Mouse (Mus musculus): ENCODE results near the gene Rbm25. TPM values are rescaled to one million over a fixed set of nuclear protein-coding genes. Genes with fewer than 3 reads are reported as not detected.
"Not testable (repeated sequence)": the region's sequence is repeated elsewhere in the genome, so short reads cannot be mapped to it uniquely, and the experiment has no call there.

The Rbm25 gene
- 223 and 269 TPM in 2 replicates for polyA plus RNA-seq (2015; fragmentation: Nextera tagmentation; extraction: Ambion mirVana)

DNA sequence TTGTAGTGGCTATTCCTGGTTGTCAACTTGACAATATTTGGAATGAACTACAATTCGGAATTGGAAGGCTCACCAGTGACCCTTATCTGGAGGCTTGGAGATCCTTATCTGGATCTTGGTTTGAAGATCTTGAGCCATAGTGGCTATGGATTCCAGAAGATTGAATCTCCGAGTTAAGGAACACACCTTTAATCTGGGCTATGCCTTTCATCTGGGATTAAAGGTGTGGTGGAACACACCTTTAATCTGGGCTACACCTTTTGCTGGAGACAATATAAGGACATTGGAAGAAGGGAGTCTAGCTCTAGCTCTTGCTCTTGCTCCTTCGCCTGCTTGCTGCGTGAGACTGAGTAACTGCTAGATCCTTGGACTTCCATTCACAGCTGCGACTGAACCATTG, at the start of gene Rbm25:
Gene Rbm25 (plus strand): TSS at position 301 of the 400 bp plus-strand sequence.
- not testable (repeated sequence) for H3K4me1 ChIP-seq (ENCODE audit: insufficient read depth, low read length); H3K9me3 ChIP-seq (ENCODE audit: low read length); H3K27me3 ChIP-seq (ENCODE audit: insufficient read depth, low read length); ATAC-seq (ENCODE audit: low FRiP score, low TSS enrichment); H3K36me3 ChIP-seq (ENCODE audit: insufficient read depth, low read length)
- no CpG with 5 or more reads among the region's 5 CpGs for WGBS
- Histone ChIP-seq H3K4me3 (ENCODE audit: low read length) (peak within 1 kb of the TSS; percentile 99), H3K9ac (replicated peaks; ENCODE audit: low read length) (peak within 1 kb of the TSS; percentile 99), H3K27ac (ENCODE audit: low read length) (peak within 1 kb of the TSS; percentile 96), H3K4me2 (replicated peaks; ENCODE audit: low read depth, low read length) (peak within 1 kb of the TSS; percentile 78)

DNA sequence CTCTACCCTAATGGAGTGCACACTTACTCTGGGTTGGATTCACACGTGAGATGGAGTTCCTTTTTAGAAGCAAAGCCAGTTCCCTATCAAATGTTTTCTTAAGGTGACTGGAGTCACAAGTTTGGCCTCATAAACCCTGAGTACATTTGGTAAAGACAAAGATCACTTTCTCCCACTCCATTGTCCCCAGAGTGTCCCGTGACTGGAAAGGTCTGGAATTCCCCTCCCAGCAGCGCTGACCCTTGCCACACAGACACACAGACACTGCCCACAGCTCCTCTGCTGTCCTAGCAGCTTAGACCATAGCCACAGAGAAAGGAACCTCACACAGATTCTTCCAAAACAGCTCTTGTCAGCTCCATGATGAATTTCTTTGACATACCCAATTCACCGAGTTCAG, 48.9 kb upstream of the Rbm25 start:
- no peaks in the 10 kb centered on the region for H3K27me3 ChIP-seq (ENCODE audit: insufficient read depth, low read length)
- H3K4me3 ChIP-seq (ENCODE audit: low read length) = no peak overlapping the region
- H3K9ac ChIP-seq (replicated peaks; ENCODE audit: low read length) = no peak overlapping the region
- H3K27ac ChIP-seq (ENCODE audit: low read length) = no peak overlapping the region
- H3K4me2 ChIP-seq (replicated peaks; ENCODE audit: low read depth, low read length) = no peak overlapping the region
- 0 out of 2 replicates have a peak, but pooled peaks have one; percentile 49 for ATAC-seq (ENCODE audit: low FRiP score, low TSS enrichment)
- peaks cover 19% of the 10 kb centered on the region; the same call in 1 of the 2 replicates for H3K36me3 ChIP-seq (ENCODE audit: insufficient read depth, low read length)
- H3K4me1 ChIP-seq (ENCODE audit: insufficient read depth, low read length) = peaks cover 2% of the 10 kb centered on the region; the same call in 1 of the 2 replicates
- 47% methylated on average over 4 of the region's 4 CpGs for WGBS
- H3K9me3 ChIP-seq (ENCODE audit: low read length) = no peaks in the 10 kb centered on the region

DNA sequence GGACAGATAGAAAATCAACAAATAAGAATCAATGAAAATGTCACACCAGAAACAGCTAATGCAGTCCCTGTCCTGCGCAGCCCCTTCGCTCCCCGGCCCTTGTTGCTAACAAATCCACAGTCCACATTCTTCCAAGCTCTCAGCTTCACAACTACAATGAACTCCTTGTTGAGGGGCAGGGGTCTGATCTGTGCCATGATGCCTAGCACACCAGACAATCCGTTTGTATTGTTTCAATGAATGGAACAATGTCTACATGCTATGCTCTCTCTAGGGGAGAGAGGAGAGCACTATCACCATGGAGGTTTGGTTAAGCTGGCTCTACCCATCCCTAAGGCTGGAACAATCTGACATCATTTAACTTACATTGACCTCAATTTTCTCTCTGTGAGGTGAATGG, 48.3 kb upstream of the Rbm25 start:
- 92% methylated on average over 4 of the region's 4 CpGs for WGBS
- H3K4me3 ChIP-seq (ENCODE audit: low read length) = no peak overlapping the region
- H3K4me2 ChIP-seq (replicated peaks; ENCODE audit: low read depth, low read length) = no peak overlapping the region
- H3K27me3 ChIP-seq (ENCODE audit: insufficient read depth, low read length) = no peaks in the 10 kb centered on the region
- H3K36me3 ChIP-seq (ENCODE audit: insufficient read depth, low read length) = peaks cover 22% of the 10 kb centered on the region; the same call in 1 of the 2 replicates
- H3K4me1 ChIP-seq (ENCODE audit: insufficient read depth, low read length) = peaks cover 2% of the 10 kb centered on the region; the same call in 1 of the 2 replicates
- no peaks in the 10 kb centered on the region for H3K9me3 ChIP-seq (ENCODE audit: low read length)
- no peak overlapping the region for H3K9ac ChIP-seq (replicated peaks; ENCODE audit: low read length)
- no peak overlapping the region for H3K27ac ChIP-seq (ENCODE audit: low read length)
- no peak for ATAC-seq (ENCODE audit: low FRiP score, low TSS enrichment)

DNA sequence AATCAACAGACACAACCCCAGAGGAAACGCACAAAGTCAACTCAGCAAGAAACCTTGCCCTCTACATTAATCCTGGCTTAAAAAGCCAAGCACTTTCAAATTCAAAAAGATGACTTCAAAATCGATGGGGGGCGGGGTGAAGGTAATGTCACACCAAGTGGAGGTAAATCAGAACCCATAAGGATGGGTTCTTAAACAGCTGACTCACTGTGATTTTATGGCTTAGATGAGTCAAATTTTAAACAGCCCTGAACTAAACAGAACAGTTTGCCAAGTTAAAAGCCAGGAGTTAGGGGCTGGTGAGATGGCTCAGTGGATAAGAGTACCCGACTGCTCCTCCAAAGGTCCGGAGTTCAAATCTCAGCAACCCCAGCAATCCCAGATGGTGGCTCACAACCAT, 44.4 kb upstream of the Rbm25 start:
- H3K9ac ChIP-seq (replicated peaks; ENCODE audit: low read length) = no peak overlapping the region
- H3K4me1 ChIP-seq (ENCODE audit: insufficient read depth, low read length) = no peaks in the 10 kb centered on the region; the same call in 1 of the 2 replicates
- H3K9me3 ChIP-seq (ENCODE audit: low read length) = no peaks in the 10 kb centered on the region; the same call in 1 of the 2 replicates
- H3K36me3 ChIP-seq (ENCODE audit: insufficient read depth, low read length) = peaks cover 27% of the 10 kb centered on the region; the same call in 1 of the 2 replicates
- H3K4me2 ChIP-seq (replicated peaks; ENCODE audit: low read depth, low read length) = no peak overlapping the region
- no peaks in the 10 kb centered on the region for H3K27me3 ChIP-seq (ENCODE audit: insufficient read depth, low read length)
- no peak for ATAC-seq (ENCODE audit: low FRiP score, low TSS enrichment)
- H3K4me3 ChIP-seq (ENCODE audit: low read length) = no peak overlapping the region
- WGBS = 95% methylated on average over 5 of the region's 5 CpGs
- no peak overlapping the region for H3K27ac ChIP-seq (ENCODE audit: low read length)

DNA sequence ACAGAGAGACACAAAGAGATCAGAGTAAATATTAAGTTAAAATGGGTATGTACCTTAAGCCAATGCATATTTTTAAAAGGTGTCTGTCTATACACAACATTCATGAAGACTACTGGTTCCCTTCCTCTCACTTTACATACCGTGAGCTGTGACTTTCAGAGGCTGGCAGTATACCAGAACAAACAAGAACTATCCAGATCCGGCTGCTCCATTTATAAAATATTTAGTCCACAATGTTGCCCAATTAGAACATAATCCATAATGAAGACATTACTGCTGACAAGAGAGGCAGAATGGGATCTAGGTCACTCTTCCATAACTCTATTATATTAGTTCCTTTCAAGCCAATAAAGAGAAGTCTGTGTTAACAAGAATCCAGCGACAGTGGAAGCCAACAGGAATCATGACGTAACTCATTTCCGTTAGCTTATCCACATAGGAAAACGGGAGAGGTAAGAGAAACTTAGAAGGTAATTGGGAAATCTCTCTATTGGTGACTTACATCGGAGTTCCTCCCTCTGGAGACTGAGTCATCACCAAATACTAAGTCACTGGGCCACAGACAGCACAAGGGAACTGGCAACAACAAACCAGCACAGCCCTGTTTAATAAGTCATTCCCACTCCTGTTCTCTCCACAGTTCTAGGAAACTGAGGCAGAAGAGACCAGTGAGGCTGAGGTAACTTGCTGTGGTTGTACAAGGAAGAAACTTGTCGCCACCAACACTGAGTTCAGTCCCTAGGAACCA, 39.1 kb upstream of the Rbm25 start:
- Histone ChIP-seq H3K27ac (ENCODE audit: low read length) (no peak overlapping the region), H3K27me3 (ENCODE audit: insufficient read depth, low read length) (no peaks in the 10 kb centered on the region), H3K4me2 (replicated peaks; ENCODE audit: low read depth, low read length) (no peak overlapping the region), H3K36me3 (ENCODE audit: insufficient read depth, low read length) (peaks cover 41% of the 10 kb centered on the region), H3K4me3 (ENCODE audit: low read length) (no peak overlapping the region), H3K4me1 (ENCODE audit: insufficient read depth, low read length) (peaks cover 12% of the 10 kb centered on the region), H3K9ac (replicated peaks; ENCODE audit: low read length) (no peak overlapping the region), H3K9me3 (ENCODE audit: low read length) (no peaks in the 10 kb centered on the region; the same call in 1 of the 2 replicates)
- ATAC-seq (ENCODE audit: low FRiP score, low TSS enrichment) = no peak
- WGBS = 74% methylated on average over 8 of the region's 8 CpGs

DNA sequence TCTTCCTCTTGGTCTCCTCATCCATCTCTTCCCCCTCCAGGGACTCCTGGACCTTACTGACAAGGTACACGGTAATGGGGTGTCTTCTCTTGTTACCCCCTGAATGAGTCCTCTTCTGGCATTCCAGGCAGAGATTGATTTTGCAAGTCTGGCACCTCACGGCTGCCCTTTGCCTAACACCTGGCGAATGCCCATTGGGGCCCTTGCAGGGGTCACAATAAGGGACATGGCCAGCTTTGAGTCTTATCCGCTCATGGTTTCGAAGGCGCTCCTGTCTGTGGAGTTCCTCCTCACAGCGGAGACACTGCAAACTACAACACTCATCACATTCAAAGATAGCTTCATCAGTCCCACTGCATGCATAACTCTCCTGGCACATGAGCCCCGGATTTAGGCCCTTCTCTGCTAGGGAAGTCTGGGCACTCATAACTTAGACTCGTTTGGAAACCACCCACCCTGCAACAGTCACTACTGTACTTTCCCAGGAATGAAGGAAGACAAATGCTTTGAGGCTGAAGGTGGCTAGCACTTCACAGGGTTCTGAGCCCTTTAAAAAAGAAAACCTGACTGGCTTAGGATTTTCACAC, 36.5 kb upstream of the Rbm25 start:
- 90% methylated on average over 9 of the region's 9 CpGs for WGBS
- no peaks in the 10 kb centered on the region for H3K27me3 ChIP-seq (ENCODE audit: insufficient read depth, low read length)

DNA sequence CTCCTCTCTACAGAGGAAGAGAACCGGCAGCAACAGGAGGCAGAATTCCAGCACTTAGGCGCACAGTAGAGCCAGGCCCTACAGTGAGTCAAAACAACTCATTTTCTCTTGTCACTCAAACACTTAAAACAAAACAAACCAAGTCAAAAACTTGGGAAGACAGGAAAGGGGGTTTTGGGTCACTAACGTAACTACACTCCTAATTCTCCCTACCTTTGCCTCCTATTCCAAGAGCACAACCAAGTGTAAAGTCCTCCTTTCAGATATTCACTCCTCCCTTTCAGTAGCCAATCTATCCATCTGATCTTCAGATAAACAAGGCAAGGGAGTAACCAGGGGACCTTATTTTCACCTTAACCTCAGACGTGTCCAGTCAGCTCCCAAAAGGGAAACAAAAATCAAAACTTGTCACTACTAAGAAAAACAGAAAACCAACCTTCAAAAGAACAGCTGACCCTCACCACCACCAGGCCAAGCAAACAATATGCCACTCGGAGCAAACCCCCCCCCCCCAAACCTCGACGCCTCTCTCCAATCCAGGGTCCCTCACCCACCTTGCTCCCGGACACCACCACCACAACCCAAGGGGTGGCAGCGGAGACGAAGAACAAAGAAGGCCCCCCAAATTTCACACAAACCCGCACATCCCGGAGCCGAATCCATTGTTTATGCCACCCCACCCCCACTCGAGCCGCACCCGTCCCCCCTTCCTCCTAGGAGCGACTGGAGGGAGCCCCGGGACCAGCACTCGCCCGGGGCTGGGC, 34.7 kb upstream of the Rbm25 start:
- Histone ChIP-seq H3K4me1 (ENCODE audit: insufficient read depth, low read length) (peaks cover 12% of the 10 kb centered on the region), H3K36me3 (ENCODE audit: insufficient read depth, low read length) (peaks cover 25% of the 10 kb centered on the region), H3K9ac (replicated peaks; ENCODE audit: low read length) (peak overlapping the region; percentile 82), H3K27ac (ENCODE audit: low read length) (peak overlapping the region; percentile 81), H3K4me2 (replicated peaks; ENCODE audit: low read depth, low read length) (peak overlapping the region; percentile 59), H3K4me3 (ENCODE audit: low read length) (peak overlapping the region; percentile 72), H3K27me3 (ENCODE audit: insufficient read depth, low read length) (no peaks in the 10 kb centered on the region), H3K9me3 (ENCODE audit: low read length) (no peaks in the 10 kb centered on the region)
- no peak; the same call in 1 of the 2 replicates for ATAC-seq (ENCODE audit: low FRiP score, low TSS enrichment)
- 3% methylated on average over 20 of the region's 20 CpGs for WGBS

More for the DNA sequence above, 36.5 kb upstream of the Rbm25 start:
- Histone ChIP-seq H3K4me2 (replicated peaks; ENCODE audit: low read depth, low read length) (no peak overlapping the region), H3K36me3 (ENCODE audit: insufficient read depth, low read length) (peaks cover 34% of the 10 kb centered on the region), H3K9ac (replicated peaks; ENCODE audit: low read length) (no peak overlapping the region), H3K4me3 (ENCODE audit: low read length) (no peak overlapping the region), H3K4me1 (ENCODE audit: insufficient read depth, low read length) (peaks cover 12% of the 10 kb centered on the region), H3K27ac (ENCODE audit: low read length) (no peak overlapping the region), H3K9me3 (ENCODE audit: low read length) (no peaks in the 10 kb centered on the region; the same call in 1 of the 2 replicates)
- no peak for ATAC-seq (ENCODE audit: low FRiP score, low TSS enrichment)

DNA sequence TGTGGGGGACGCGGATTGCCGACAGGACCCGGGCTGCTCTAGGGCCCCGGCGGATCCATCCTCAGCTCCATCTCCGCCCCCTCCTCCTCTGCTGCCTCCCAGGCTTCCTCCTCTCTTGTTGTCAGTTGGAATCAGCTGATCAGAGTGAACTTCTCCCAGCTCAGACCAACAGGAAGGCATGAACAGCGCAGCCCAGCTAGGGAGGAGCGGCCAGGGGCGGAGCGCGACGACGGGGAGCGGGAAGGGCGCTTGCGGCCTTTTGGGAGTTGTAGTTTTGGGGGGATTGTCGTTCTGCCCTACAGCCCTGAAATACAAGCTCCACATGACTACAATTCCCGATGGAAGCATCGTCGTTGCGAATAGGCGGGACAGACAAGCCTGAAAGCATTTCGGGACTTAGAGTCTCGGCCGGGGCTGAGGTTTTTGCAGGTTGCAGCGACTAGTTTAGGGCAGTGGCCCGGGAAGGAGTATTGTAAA, 34.0 kb upstream of the Rbm25 start, which contains the start of gene Zfyve1:
Gene Zfyve1 (minus strand): TSS at position 198 of the 477 bp plus-strand sequence.
- H3K36me3 ChIP-seq (ENCODE audit: insufficient read depth, low read length) = peaks cover 21% of the 10 kb centered on the region
- peak within 1 kb of the TSS; percentile 81 for H3K27ac ChIP-seq (ENCODE audit: low read length)
- H3K4me1 ChIP-seq (ENCODE audit: insufficient read depth, low read length) = peaks cover 12% of the 10 kb centered on the region
- H3K9me3 ChIP-seq (ENCODE audit: low read length) = no peaks in the 10 kb centered on the region
- under 1% methylated on average over 27 of the region's 28 CpGs for WGBS
- ATAC-seq (ENCODE audit: low FRiP score, low TSS enrichment) = peak; percentile 99
- H3K9ac ChIP-seq (replicated peaks; ENCODE audit: low read length) = peak within 1 kb of the TSS; percentile 82
- peak within 1 kb of the TSS; percentile 59 for H3K4me2 ChIP-seq (replicated peaks; ENCODE audit: low read depth, low read length)
- H3K27me3 ChIP-seq (ENCODE audit: insufficient read depth, low read length) = no peaks in the 10 kb centered on the region
- H3K4me3 ChIP-seq (ENCODE audit: low read length) = peak within 1 kb of the TSS; percentile 72

DNA sequence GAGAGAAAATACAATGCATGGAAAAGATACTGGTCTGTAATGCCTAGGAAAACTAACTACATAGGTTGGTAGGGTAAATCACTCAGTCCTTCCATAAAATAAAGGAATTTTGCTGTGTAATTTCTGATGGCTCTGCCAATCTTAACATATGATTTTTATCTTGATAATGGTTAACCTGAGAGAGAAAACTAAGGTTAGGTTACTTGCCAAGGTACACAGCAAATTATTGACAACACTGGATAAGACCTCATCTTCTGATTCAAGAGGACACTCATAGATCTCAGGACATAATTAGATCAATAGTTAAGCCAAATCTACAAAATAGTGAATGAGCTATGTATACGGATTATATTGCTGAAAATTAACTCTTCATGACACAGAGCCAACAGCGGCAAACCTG, 33.2 kb upstream of the Rbm25 start:
- 85% methylated on average over 2 of the region's 2 CpGs for WGBS
- Histone ChIP-seq H3K4me3 (ENCODE audit: low read length) (no peak overlapping the region), H3K9ac (replicated peaks; ENCODE audit: low read length) (no peak overlapping the region), H3K4me1 (ENCODE audit: insufficient read depth, low read length) (peaks cover 12% of the 10 kb centered on the region), H3K27ac (ENCODE audit: low read length) (no peak overlapping the region), H3K9me3 (ENCODE audit: low read length) (no peaks in the 10 kb centered on the region), H3K4me2 (replicated peaks; ENCODE audit: low read depth, low read length) (no peak overlapping the region), H3K36me3 (ENCODE audit: insufficient read depth, low read length) (peaks cover 18% of the 10 kb centered on the region), H3K27me3 (ENCODE audit: insufficient read depth, low read length) (no peaks in the 10 kb centered on the region)
- no peak for ATAC-seq (ENCODE audit: low FRiP score, low TSS enrichment)
